Mouse (Mus musculus): ENCODE data around the gene 1700012B09Rik. TPM values are rescaled to one million over a fixed set of nuclear protein-coding genes. Genes with fewer than 3 reads are reported as not detected.

Gene 1700012B09Rik
- 3.5 TPM for polyA plus RNA-seq (2015; fragmentation: Illumina TruSeq; extraction: RNeasy Lipid Tissue Mini Kit (QIAGEN cat#74804); ENCODE audit: low read depth, low replicate concordance)

GRCm38 (mm10) chr9:14770803-14771471, at the start of gene 1700012B09Rik:
Gene 1700012B09Rik (minus strand): TSS chr9:14771030.

GRCm38 (mm10) chr9:14784039-14785002, 13.5 kb upstream of the 1700012B09Rik start, which contains the start of the genes Mre11a and Ankrd49:
Gene Mre11a (plus strand): TSS chr9:14784654.
Gene Ankrd49 (minus strand): TSS chr9:14784856.

GRCm38 (mm10) chr9:14752001-14752522, 18.8 kb downstream of the 1700012B09Rik start, which contains the start of gene Fut4:
Gene Fut4 (minus strand): TSS chr9:14752393.

GRCm38 (mm10) chr9:14740151-14740924, 30.5 kb downstream of the 1700012B09Rik start, which contains the start of gene Piwil4:
Gene Piwil4 (minus strand): TSS chr9:14740733.

Other genes starting within 250 kb of the 1700012B09Rik start
- gene Amotl1, start 126.0 kb downstream of the 1700012B09Rik start, polyA plus RNA-seq (2015; fragmentation: Illumina TruSeq; extraction: RNeasy Lipid Tissue Mini Kit (QIAGEN cat#74804); ENCODE audit: low read depth, low replicate concordance), result 17.9 TPM
- not detected for gene Piwil4, start 30.3 kb downstream of the 1700012B09Rik start, polyA plus RNA-seq (2015; fragmentation: Illumina TruSeq; extraction: RNeasy Lipid Tissue Mini Kit (QIAGEN cat#74804); ENCODE audit: low read depth, low replicate concordance)
- gene Fut4, start 18.6 kb downstream of the 1700012B09Rik start, polyA plus RNA-seq (2015; fragmentation: Illumina TruSeq; extraction: RNeasy Lipid Tissue Mini Kit (QIAGEN cat#74804); ENCODE audit: low read depth, low replicate concordance), result 0.34 TPM
- 8.0 TPM for gene Mre11a, start 13.6 kb upstream of the 1700012B09Rik start, polyA plus RNA-seq (2015; fragmentation: Illumina TruSeq; extraction: RNeasy Lipid Tissue Mini Kit (QIAGEN cat#74804); ENCODE audit: low read depth, low replicate concordance)
- gene Ankrd49, start 13.8 kb upstream of the 1700012B09Rik start, polyA plus RNA-seq (2015; fragmentation: Illumina TruSeq; extraction: RNeasy Lipid Tissue Mini Kit (QIAGEN cat#74804); ENCODE audit: low read depth, low replicate concordance), result 18.3 TPM
- 18.9 TPM for gene Gpr83, start 89.2 kb upstream of the 1700012B09Rik start, polyA plus RNA-seq (2015; fragmentation: Illumina TruSeq; extraction: RNeasy Lipid Tissue Mini Kit (QIAGEN cat#74804); ENCODE audit: low read depth, low replicate concordance)
- gene Izumo1r, start 132.9 kb upstream of the 1700012B09Rik start, polyA plus RNA-seq (2015; fragmentation: Illumina TruSeq; extraction: RNeasy Lipid Tissue Mini Kit (QIAGEN cat#74804); ENCODE audit: low read depth, low replicate concordance), result not detected